Mouse (Mus musculus): ENCODE measurements at regions not wholly inside any gene's neighbourhood (a gene's known extent, or its start where the extent isn't known, plus 50 kb on each side); places are given as distances from the start of the nearest gene placed in this dataset.

DNA sequence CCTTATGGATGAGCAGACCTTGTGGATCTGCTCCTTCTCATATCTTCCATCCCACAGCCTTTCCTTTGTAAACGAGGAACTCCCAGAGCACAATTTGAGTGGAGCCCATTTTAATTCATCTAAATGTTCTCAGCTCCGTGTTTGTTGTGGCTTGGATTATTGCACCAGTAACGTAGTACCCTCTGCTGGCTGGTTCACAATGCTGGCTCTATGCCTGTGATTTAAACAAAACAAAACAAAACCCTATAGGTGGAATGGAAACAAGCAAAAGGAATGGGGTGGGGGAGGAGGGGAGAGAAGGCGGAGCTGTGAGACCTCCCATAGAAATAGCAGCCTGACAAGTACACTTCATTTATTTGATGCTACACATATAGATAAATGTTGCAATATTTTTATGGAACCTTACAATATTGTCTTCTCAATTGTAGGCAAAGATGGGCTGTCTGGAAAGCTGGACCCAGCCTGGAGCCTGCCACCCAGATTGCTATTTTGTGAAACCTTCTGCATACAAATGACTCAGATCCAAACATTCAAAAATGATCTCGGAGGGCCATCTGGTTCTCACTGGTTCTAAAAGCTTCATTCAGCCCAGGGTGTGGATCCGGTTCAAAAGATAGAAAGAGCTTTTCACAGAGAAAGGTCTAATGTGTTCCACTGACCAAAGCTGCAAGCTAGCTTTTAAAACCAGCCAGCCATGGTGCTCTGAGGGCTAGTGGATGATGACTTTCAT is 230.3 kb upstream of the Ubash3b start:
- Histone ChIP-seq H3K79me2 (ENCODE audit: control insufficient read depth, insufficient read depth) (no peaks in the 10 kb centered on the region), H3K27me3 (ENCODE audit: control insufficient read depth, insufficient read depth, insufficient read length) (peaks cover 6% of the 10 kb centered on the region), H3K79me3 (ENCODE audit: low read depth) (no peaks in the 10 kb centered on the region), H3K36me3 (ENCODE audit: control insufficient read depth, insufficient read depth) (no peaks in the 10 kb centered on the region), H3K4me3 (ENCODE audit: insufficient read depth, poor library complexity, severe bottlenecking) (no peak overlapping the region), H3ac (ENCODE audit: control insufficient read depth, insufficient read length, low read depth) (no peak overlapping the region)
- TF ChIP-seq FOSL1 (IDR thresholded peaks at IDR 0.05; ENCODE audit: insufficient read depth, low read length, poor library complexity, severe bottlenecking) (no peak), MYOD1 (IDR thresholded peaks at IDR 0.05; ENCODE audit: control insufficient read depth, insufficient read length, low read depth) (no peak), USF1 (IDR thresholded peaks at IDR 0.05; ENCODE audit: low read depth) (no peak), MAX (IDR thresholded peaks at IDR 0.05) (no peak), CTCF (IDR thresholded peaks at IDR 0.05; ENCODE audit: control insufficient read depth, insufficient read depth, insufficient read length) (no peak), MYOG (IDR thresholded peaks at IDR 0.05; ENCODE audit: control insufficient read depth, extremely low read depth, insufficient read length) (no peak), CEBPB (IDR thresholded peaks at IDR 0.05; ENCODE audit: low read depth) (no peak)

DNA sequence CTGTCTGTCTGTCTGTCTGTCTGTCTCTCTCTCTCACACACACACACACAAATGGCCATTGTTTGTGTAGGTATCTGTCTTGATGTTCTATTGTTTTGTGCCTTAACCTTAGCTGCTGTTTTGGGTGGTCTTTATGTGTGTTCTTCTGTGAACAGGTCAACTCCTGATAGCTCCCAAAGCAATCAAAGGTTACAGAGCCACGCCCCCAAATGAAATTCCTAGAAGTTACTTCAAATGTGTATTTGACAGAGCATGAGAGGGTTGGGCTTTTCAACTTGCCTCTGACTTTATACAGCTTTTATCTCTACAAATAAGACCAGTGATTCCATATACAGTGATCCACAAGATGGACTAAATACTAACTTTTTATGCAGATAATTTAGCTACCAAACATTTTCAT is 217.8 kb upstream of the Ubash3b start:
- no peak overlapping the region for H3ac ChIP-seq (ENCODE audit: control insufficient read depth, insufficient read length, low read depth)
- TF ChIP-seq MAX (IDR thresholded peaks at IDR 0.05) (no peak), CTCF (IDR thresholded peaks at IDR 0.05; ENCODE audit: control insufficient read depth, insufficient read depth, insufficient read length) (no peak), USF1 (IDR thresholded peaks at IDR 0.05; ENCODE audit: low read depth) (no peak), FOSL1 (IDR thresholded peaks at IDR 0.05; ENCODE audit: insufficient read depth, low read length, poor library complexity, severe bottlenecking) (no peak), MYOG (IDR thresholded peaks at IDR 0.05; ENCODE audit: control insufficient read depth, extremely low read depth, insufficient read length) (no peak), CEBPB (IDR thresholded peaks at IDR 0.05; ENCODE audit: low read depth) (no peak), MYOD1 (IDR thresholded peaks at IDR 0.05; ENCODE audit: control insufficient read depth, insufficient read length, low read depth) (no peak)
- H3K79me2 ChIP-seq (ENCODE audit: control insufficient read depth, insufficient read depth) = no peaks in the 10 kb centered on the region
- peaks cover 9% of the 10 kb centered on the region for H3K27me3 ChIP-seq (ENCODE audit: control insufficient read depth, insufficient read depth, insufficient read length)
- no peaks in the 10 kb centered on the region for H3K79me3 ChIP-seq (ENCODE audit: low read depth)
- H3K4me3 ChIP-seq (ENCODE audit: insufficient read depth, poor library complexity, severe bottlenecking) = no peak overlapping the region
- H3K36me3 ChIP-seq (ENCODE audit: control insufficient read depth, insufficient read depth) = no peaks in the 10 kb centered on the region

- TF ChIP-seq MYOD1 (IDR thresholded peaks at IDR 0.05; ENCODE audit: control insufficient read depth, insufficient read length, low read depth) (no peak), CEBPB (IDR thresholded peaks at IDR 0.05; ENCODE audit: low read depth) (no peak), USF1 (IDR thresholded peaks at IDR 0.05; ENCODE audit: low read depth) (no peak), MAX (IDR thresholded peaks at IDR 0.05) (no peak), FOSL1 (IDR thresholded peaks at IDR 0.05; ENCODE audit: insufficient read depth, low read length, poor library complexity, severe bottlenecking) (no peak), MYOG (IDR thresholded peaks at IDR 0.05; ENCODE audit: control insufficient read depth, extremely low read depth, insufficient read length) (no peak), CTCF (IDR thresholded peaks at IDR 0.05; ENCODE audit: control insufficient read depth, insufficient read depth, insufficient read length) (no peak)
- Histone ChIP-seq H3K4me3 (ENCODE audit: insufficient read depth, poor library complexity, severe bottlenecking) (no peak overlapping the region), H3K79me2 (ENCODE audit: control insufficient read depth, insufficient read depth) (no peaks in the 10 kb centered on the region), H3K27me3 (ENCODE audit: control insufficient read depth, insufficient read depth, insufficient read length) (peaks cover 10% of the 10 kb centered on the region), H3ac (ENCODE audit: control insufficient read depth, insufficient read length, low read depth) (no peak overlapping the region), H3K79me3 (ENCODE audit: low read depth) (no peaks in the 10 kb centered on the region), H3K36me3 (ENCODE audit: control insufficient read depth, insufficient read depth) (no peaks in the 10 kb centered on the region)
Observed at GRCm38 (mm10) chr9:41378627-41379231, 217.2 kb upstream of the Ubash3b start.

DNA sequence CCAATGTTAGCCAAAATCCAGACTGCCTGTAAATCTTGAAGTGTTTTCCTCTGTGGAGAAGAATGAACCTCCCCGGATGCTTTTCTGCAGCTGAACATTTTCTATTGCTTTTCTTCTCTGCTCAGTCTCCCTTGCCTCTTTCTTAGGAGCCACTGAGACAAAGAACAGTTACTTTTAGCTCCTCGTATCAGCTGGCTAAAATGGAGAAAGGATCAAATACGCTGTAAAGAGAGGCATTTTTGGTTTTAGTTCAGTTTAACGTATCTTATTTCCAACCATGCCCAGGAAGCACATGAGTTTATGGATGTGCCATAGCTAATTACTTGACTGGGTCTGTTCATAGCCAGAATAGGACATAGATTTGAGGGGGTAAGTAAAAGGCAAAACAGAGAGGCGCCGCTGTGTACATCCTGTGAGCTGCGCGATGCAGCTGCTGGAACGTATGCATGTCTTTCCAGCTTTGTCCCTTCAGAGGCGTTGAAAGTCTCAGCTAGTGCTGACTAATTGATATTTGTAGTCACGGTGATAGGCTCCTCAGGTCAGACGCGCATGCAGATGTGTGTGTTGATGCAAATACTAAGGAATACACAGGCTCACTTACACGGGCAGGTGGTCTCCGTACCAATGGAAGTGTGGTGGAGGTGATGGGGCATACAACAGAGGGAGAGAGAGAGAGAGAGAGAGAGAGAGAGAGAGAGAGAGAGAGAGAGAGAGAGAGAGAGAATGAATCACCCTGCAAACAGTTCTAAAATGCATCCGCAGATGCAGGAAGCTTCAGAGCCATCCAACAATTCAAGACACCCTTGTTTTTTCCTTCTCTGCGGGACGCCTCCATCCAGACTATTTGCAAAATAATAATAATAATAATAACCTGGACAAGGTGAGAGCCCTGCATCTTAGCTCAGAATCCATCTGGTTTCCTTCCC is 216.5 kb upstream of the Ubash3b start:
- H3K27me3 ChIP-seq (ENCODE audit: control insufficient read depth, insufficient read depth, insufficient read length) = peaks cover 10% of the 10 kb centered on the region
- H3K79me2 ChIP-seq (ENCODE audit: control insufficient read depth, insufficient read depth) = no peaks in the 10 kb centered on the region
- H3K79me3 ChIP-seq (ENCODE audit: low read depth) = no peaks in the 10 kb centered on the region
- no peak overlapping the region for H3ac ChIP-seq (ENCODE audit: control insufficient read depth, insufficient read length, low read depth)
- H3K4me3 ChIP-seq (ENCODE audit: insufficient read depth, poor library complexity, severe bottlenecking) = no peak overlapping the region
- H3K36me3 ChIP-seq (ENCODE audit: control insufficient read depth, insufficient read depth) = no peaks in the 10 kb centered on the region
- TF ChIP-seq CEBPB (IDR thresholded peaks at IDR 0.05; ENCODE audit: low read depth) (no peak), USF1 (IDR thresholded peaks at IDR 0.05; ENCODE audit: low read depth) (no peak), MAX (IDR thresholded peaks at IDR 0.05) (no peak), MYOD1 (IDR thresholded peaks at IDR 0.05; ENCODE audit: control insufficient read depth, insufficient read length, low read depth) (no peak), FOSL1 (IDR thresholded peaks at IDR 0.05; ENCODE audit: insufficient read depth, low read length, poor library complexity, severe bottlenecking) (no peak), MYOG (IDR thresholded peaks at IDR 0.05; ENCODE audit: control insufficient read depth, extremely low read depth, insufficient read length) (no peak), CTCF (IDR thresholded peaks at IDR 0.05; ENCODE audit: control insufficient read depth, insufficient read depth, insufficient read length) (no peak)

GRCm38 (mm10) chr9:41376948-41377700 is 215.6 kb upstream of the Ubash3b start:
- Histone ChIP-seq H3K36me3 (ENCODE audit: control insufficient read depth, insufficient read depth) (no peaks in the 10 kb centered on the region), H3K27me3 (ENCODE audit: control insufficient read depth, insufficient read depth, insufficient read length) (peaks cover 10% of the 10 kb centered on the region), H3ac (ENCODE audit: control insufficient read depth, insufficient read length, low read depth) (no peak overlapping the region), H3K79me2 (ENCODE audit: control insufficient read depth, insufficient read depth) (no peaks in the 10 kb centered on the region), H3K79me3 (ENCODE audit: low read depth) (no peaks in the 10 kb centered on the region), H3K4me3 (ENCODE audit: insufficient read depth, poor library complexity, severe bottlenecking) (no peak overlapping the region)
- TF ChIP-seq CTCF (IDR thresholded peaks at IDR 0.05; ENCODE audit: control insufficient read depth, insufficient read depth, insufficient read length) (no peak), MYOD1 (IDR thresholded peaks at IDR 0.05; ENCODE audit: control insufficient read depth, insufficient read length, low read depth) (no peak), MAX (IDR thresholded peaks at IDR 0.05) (no peak), USF1 (IDR thresholded peaks at IDR 0.05; ENCODE audit: low read depth) (no peak), CEBPB (IDR thresholded peaks at IDR 0.05; ENCODE audit: low read depth) (no peak), MYOG (IDR thresholded peaks at IDR 0.05; ENCODE audit: control insufficient read depth, extremely low read depth, insufficient read length) (no peak), FOSL1 (IDR thresholded peaks at IDR 0.05; ENCODE audit: insufficient read depth, low read length, poor library complexity, severe bottlenecking) (no peak)

Measured in C2C12 (cell line).